Mouse (Mus musculus) hindbrain, embryonic 12.5 days (tissue): ENCODE results near the gene Abraxas2. TPM values are rescaled to one million over a fixed set of nuclear protein-coding genes. Genes with fewer than 3 reads are reported as not detected.

Experiments used
- ATAC-seq: fragments of 200-750 bp; cut with Nextera tagmentation; 2 replicates; pipeline ENCODE4 v1.8.0; 2017; ENCODE audit warnings: moderate TSS enrichment; ENCODE audit not compliant: low FRiP score
- H3K27ac ChIP-seq: fragments of 300-500 bp; sonication (generic); 2 replicates; pipeline ENCODE4 v1.5.1; 2016; ENCODE audit warnings: mild to moderate bottlenecking
- H3K27me3 ChIP-seq: fragments of 300-500 bp; sonication (generic); 2 replicates; pipeline ENCODE4 v1.6.1; 2016; ENCODE audit warnings: mild to moderate bottlenecking
- H3K36me3 ChIP-seq: fragments of 300-500 bp; sonication (generic); 2 replicates; pipeline ENCODE4 v1.6.1; 2016; ENCODE audit warnings: mild to moderate bottlenecking
- H3K4me1 ChIP-seq: fragments of 300-500 bp; sonication (generic); 2 replicates; pipeline ENCODE4 v1.6.1; 2016
- H3K4me2 ChIP-seq: fragments of 300-500 bp; sonication (generic); replicated peaks from 2 replicates; pipeline ENCODE4 v1.6.1; 2016; ENCODE audit warnings: mild to moderate bottlenecking
- H3K4me3 ChIP-seq: fragments of 300-500 bp; sonication (generic); 2 replicates; pipeline ENCODE4 v1.5.1; 2016; ENCODE audit warnings: mild to moderate bottlenecking
- H3K9ac ChIP-seq: fragments of 300-500 bp; sonication (generic); 2 replicates; pipeline ENCODE4 v1.6.1; 2016; ENCODE audit warnings: mild to moderate bottlenecking, moderate library complexity
- H3K9me3 ChIP-seq: fragments of 300-500 bp; sonication (generic); replicated peaks from 2 replicates; pipeline ENCODE4 v1.6.1; 2016; ENCODE audit warnings: mild to moderate bottlenecking
- WGBS: fragments of 180-500 bp; shearing (Covaris S2); methylation state at CpG from one replicate; pipeline ENCODE4 v1.1.7; 2016; 5-methylcytosine and 5-hydroxymethylcytosine counted together
- polyA plus RNA-seq: library from polyadenylated mRNA; unstranded; fragments of >200 nt; fragmentation: Nextera tagmentation; extraction: Ambion mirVana; gene quantifications from 2 replicates; pipeline ENCODE4 v1.2.1, GENCODE M21; 2016

The Abraxas2 gene
- polyA plus RNA-seq: 35.8 and 36.2 TPM in 2 replicates

- H3K4me1 ChIP-seq: peaks cover 10% of the 10 kb centered on the region
- peak within 1 kb of the TSS; percentile 76 for H3K27ac ChIP-seq
- peak within 1 kb of the TSS; percentile 98 for H3K4me3 ChIP-seq
- H3K36me3 ChIP-seq: no peaks in the 10 kb centered on the region
- no peaks in the 10 kb centered on the region for H3K27me3 ChIP-seq
- WGBS: under 1% methylated on average over 53 of the region's 53 CpGs
- H3K9me3 ChIP-seq: no peaks in the 10 kb centered on the region
- H3K4me2 ChIP-seq: peak within 1 kb of the TSS; percentile 76
- H3K9ac ChIP-seq: peak within 1 kb of the TSS; percentile 91
- peak; percentile 93 for ATAC-seq
Observed at GRCm38 (mm10) chr7:132859042-132859958, at the start of gene Abraxas2. Gene Abraxas2 (plus strand): TSS chr7:132859225.

GRCm38 (mm10) chr7:132809721-132810120 lies 49.3 kb upstream of the Abraxas2 start:
- Histone ChIP-seq H3K27ac (peak overlapping the region; percentile 75), H3K4me3 (no peak overlapping the region), H3K36me3 (no peaks in the 10 kb centered on the region), H3K4me2 (peak overlapping the region; percentile 76), H3K27me3 (no peaks in the 10 kb centered on the region), H3K9ac (no peak overlapping the region), H3K4me1 (peaks cover 78% of the 10 kb centered on the region), H3K9me3 (no peaks in the 10 kb centered on the region)
- ATAC-seq: no peak
- 14% methylated on average over 6 of the region's 6 CpGs for WGBS

GRCm38 (mm10) chr7:132810368-132810767 lies 48.7 kb upstream of the Abraxas2 start:
- H3K9ac ChIP-seq: no peak overlapping the region

GRCm38 (mm10) chr7:132810879-132811278 lies 48.1 kb upstream of the Abraxas2 start:
- WGBS: 50% methylated on average over 1 of the region's 1 CpGs
- Histone ChIP-seq H3K9me3 (no peaks in the 10 kb centered on the region), H3K9ac (no peak overlapping the region), H3K4me1 (peaks cover 72% of the 10 kb centered on the region), H3K36me3 (no peaks in the 10 kb centered on the region), H3K4me2 (peak overlapping the region; percentile 76), H3K27ac (peak overlapping the region; percentile 75; the same call in 1 of the 2 replicates), H3K4me3 (peak overlapping the region; percentile 73; the same call in 1 of the 2 replicates), H3K27me3 (no peaks in the 10 kb centered on the region)
- ATAC-seq: peak; percentile 23; the same call in 1 of the 2 replicates

More at GRCm38 (mm10) chr7:132810368-132810767, 48.7 kb upstream of the Abraxas2 start:
- H3K27ac ChIP-seq: peak overlapping the region; percentile 75
- peak overlapping the region; percentile 76 for H3K4me2 ChIP-seq
- WGBS: 12% methylated on average over 6 of the region's 6 CpGs
- no peaks in the 10 kb centered on the region for H3K27me3 ChIP-seq
- no peaks in the 10 kb centered on the region for H3K36me3 ChIP-seq
- peaks cover 74% of the 10 kb centered on the region for H3K4me1 ChIP-seq
- H3K4me3 ChIP-seq: no peak overlapping the region
- ATAC-seq: peak; percentile 30; the same call in 1 of the 2 replicates
- no peaks in the 10 kb centered on the region for H3K9me3 ChIP-seq

GRCm38 (mm10) chr7:132811716-132812618 lies 47.1 kb upstream of the Abraxas2 start:
- Histone ChIP-seq H3K4me3 (peak overlapping the region; percentile 73), H3K4me2 (peak overlapping the region; percentile 76), H3K36me3 (no peaks in the 10 kb centered on the region), H3K9me3 (no peaks in the 10 kb centered on the region), H3K9ac (peak overlapping the region; percentile 81), H3K4me1 (peaks cover 61% of the 10 kb centered on the region), H3K27me3 (no peaks in the 10 kb centered on the region), H3K27ac (peak overlapping the region; percentile 88; the same call in 1 of the 2 replicates)
- 11% methylated on average over 23 of the region's 23 CpGs for WGBS
- ATAC-seq: no peak

- Histone ChIP-seq H3K4me3 (peak overlapping the region; percentile 73), H3K27me3 (no peaks in the 10 kb centered on the region), H3K9me3 (no peaks in the 10 kb centered on the region), H3K9ac (peak overlapping the region; percentile 81), H3K36me3 (no peaks in the 10 kb centered on the region), H3K4me2 (peak overlapping the region; percentile 76), H3K27ac (peak overlapping the region; percentile 88), H3K4me1 (peaks cover 53% of the 10 kb centered on the region)
- peak; percentile 47; the same call in 1 of the 2 replicates for ATAC-seq
- under 1% methylated on average over 59 of the region's 59 CpGs for WGBS
Observed at GRCm38 (mm10) chr7:132812619-132813415, 46.2 kb upstream of the Abraxas2 start.

- Histone ChIP-seq H3K27ac (peak within 1 kb of the TSS; percentile 88), H3K4me1 (peaks cover 45% of the 10 kb centered on the region), H3K4me2 (peak within 1 kb of the TSS; percentile 76), H3K36me3 (no peaks in the 10 kb centered on the region), H3K4me3 (peak within 1 kb of the TSS; percentile 73), H3K9me3 (no peaks in the 10 kb centered on the region), H3K9ac (peak within 1 kb of the TSS; percentile 81), H3K27me3 (no peaks in the 10 kb centered on the region)
- WGBS: under 1% methylated on average over 78 of the region's 85 CpGs
- peak; percentile 39 for ATAC-seq
Observed at GRCm38 (mm10) chr7:132813416-132814088, 45.5 kb upstream of the Abraxas2 start, which contains the start of gene Fam53b. Gene Fam53b (minus strand): TSS chr7:132813886.

- H3K9me3 ChIP-seq: no peaks in the 10 kb centered on the region
- H3K4me2 ChIP-seq: peak overlapping the region; percentile 76
- no peak for ATAC-seq
- no peaks in the 10 kb centered on the region for H3K27me3 ChIP-seq
- WGBS: 3% methylated on average over 7 of the region's 7 CpGs
- peak overlapping the region; percentile 88 for H3K27ac ChIP-seq
- H3K4me1 ChIP-seq: peaks cover 40% of the 10 kb centered on the region
- H3K4me3 ChIP-seq: peak overlapping the region; percentile 73
- H3K36me3 ChIP-seq: no peaks in the 10 kb centered on the region
- H3K9ac ChIP-seq: peak overlapping the region; percentile 81
Observed at GRCm38 (mm10) chr7:132814089-132814450, 45.0 kb upstream of the Abraxas2 start.

- Histone ChIP-seq H3K27ac (no peak overlapping the region), H3K4me3 (no peak overlapping the region), H3K4me1 (peaks cover 30% of the 10 kb centered on the region), H3K36me3 (no peaks in the 10 kb centered on the region), H3K27me3 (no peaks in the 10 kb centered on the region), H3K9me3 (no peaks in the 10 kb centered on the region), H3K9ac (no peak overlapping the region), H3K4me2 (no peak overlapping the region)
- 67% methylated on average over 5 of the region's 5 CpGs for WGBS
- ATAC-seq: no peak
Observed at GRCm38 (mm10) chr7:132815081-132815480, 43.9 kb upstream of the Abraxas2 start.

- H3K27me3 ChIP-seq: no peaks in the 10 kb centered on the region
- no peak overlapping the region for H3K4me2 ChIP-seq
- 56% methylated on average over 2 of the region's 2 CpGs for WGBS
- H3K4me1 ChIP-seq: peaks cover 16% of the 10 kb centered on the region
- no peaks in the 10 kb centered on the region for H3K9me3 ChIP-seq
- H3K9ac ChIP-seq: no peak overlapping the region
- H3K4me3 ChIP-seq: no peak overlapping the region
- peaks cover 2% of the 10 kb centered on the region; the same call in 1 of the 2 replicates for H3K36me3 ChIP-seq
- no peak for ATAC-seq
- no peak overlapping the region for H3K27ac ChIP-seq
Observed at GRCm38 (mm10) chr7:132816528-132816927, 42.5 kb upstream of the Abraxas2 start.

GRCm38 (mm10) chr7:132817056-132817455 lies 42.0 kb upstream of the Abraxas2 start:
- 74% methylated on average over 6 of the region's 6 CpGs for WGBS
- Histone ChIP-seq H3K4me3 (no peak overlapping the region), H3K27ac (no peak overlapping the region), H3K27me3 (no peaks in the 10 kb centered on the region), H3K36me3 (peaks cover 5% of the 10 kb centered on the region; the same call in 1 of the 2 replicates), H3K4me1 (peaks cover 10% of the 10 kb centered on the region), H3K4me2 (no peak overlapping the region), H3K9ac (no peak overlapping the region), H3K9me3 (no peaks in the 10 kb centered on the region)
- ATAC-seq: no peak
